ENCODE assay signal across 10 mouse cellular contexts in genomic region chr2:90915516-90915915, GRCm38 (mm10). TPM values are rescaled to one million over a fixed set of nuclear protein-coding genes. Genes with fewer than 3 reads are reported as not detected.
DNase-seq lines count a peak whose midpoint lies in the region; ATAC-seq and TF ChIP-seq lines count a peak whose summit lies in the region.
"Had no signal": no experiment of that assay in that cellular context is flagged by ENCODE, and none has a peak within 500 bp of the region (broad histone marks: within the 10 kb centered on the region; RNA-seq: fewer than 3 reads in every experiment).

No protein-coding gene starts in this region.

- TF ChIP-seq EP300 in liver, postnatal 0 days (IDR thresholded peaks at IDR 0.05; ENCODE audit: low read depth): no peak

- no peaks in the 10 kb centered on the region for H3K9me3 ChIP-seq in kidney, embryonic 15.5 days (replicated peaks)
- H3K9me3 ChIP-seq in embryonic facial prominence, embryonic 14.5 days (ENCODE audit: control insufficient read depth, low read length): no peaks in the 10 kb centered on the region
- no peaks in the 10 kb centered on the region for H3K9me3 ChIP-seq in liver, postnatal 0 days (ENCODE audit: low read length)

- no peaks in the 10 kb centered on the region for H3K27me3 ChIP-seq in kidney, embryonic 15.5 days
- no peaks in the 10 kb centered on the region for H3K27me3 ChIP-seq in embryonic facial prominence, embryonic 14.5 days (replicated peaks; ENCODE audit: control insufficient read depth, insufficient read depth, low read length)
- H3K27me3 ChIP-seq in liver, postnatal 0 days (ENCODE audit: insufficient read depth, low read length): no peaks in the 10 kb centered on the region

- no peak overlapping the region for H3K9ac ChIP-seq in kidney, embryonic 15.5 days
- H3K9ac ChIP-seq in embryonic facial prominence, embryonic 14.5 days (ENCODE audit: low read depth, low read length): peak overlapping the region; percentile 98; the same call in 1 of the 2 replicates
- H3K9ac ChIP-seq in liver, postnatal 0 days (replicated peaks): peak overlapping the region; percentile 98

- ATAC-seq in kidney, embryonic 15.5 days (replicated peaks; ENCODE audit: low FRiP score): no peak
- no peak for ATAC-seq in embryonic facial prominence, embryonic 14.5 days (ENCODE audit: low read depth)
- no peak for ATAC-seq in liver, postnatal 0 days

- WGBS in kidney, embryonic 15.5 days: 84% methylated on average over 1 of the region's 1 CpGs
- 57% methylated on average over 1 of the region's 1 CpGs for WGBS in embryonic facial prominence, embryonic 14.5 days
- WGBS in liver, postnatal 0 days (ENCODE audit: insufficient replicate concordance): 74% methylated on average over 1 of the region's 1 CpGs

- H3K4me2 ChIP-seq in kidney, embryonic 15.5 days: peak overlapping the region; percentile 86
- peak overlapping the region; percentile 88 for H3K4me2 ChIP-seq in embryonic facial prominence, embryonic 14.5 days (ENCODE audit: low read depth, low read length)
- peak overlapping the region; percentile 98 for H3K4me2 ChIP-seq in liver, postnatal 0 days (ENCODE audit: low read depth, low read length)

- peaks cover 28% of the 10 kb centered on the region for H3K4me1 ChIP-seq in kidney, embryonic 15.5 days
- H3K4me1 ChIP-seq in brown adipose tissue, adult 24 weeks (ENCODE audit: control insufficient read depth, insufficient read depth, insufficient read length, low read length): peaks cover 5% of the 10 kb centered on the region
- H3K4me1 ChIP-seq in embryonic facial prominence, embryonic 14.5 days (ENCODE audit: control insufficient read depth, insufficient read depth, low read length): peaks cover 19% of the 10 kb centered on the region
- peaks cover 13% of the 10 kb centered on the region for H3K4me1 ChIP-seq in liver, postnatal 0 days (ENCODE audit: insufficient read depth)

- no peak overlapping the region for H3K4me3 ChIP-seq in kidney, embryonic 15.5 days (replicated peaks)
- H3K4me3 ChIP-seq in brown adipose tissue, adult 24 weeks (ENCODE audit: insufficient read depth, low read depth, low read length): 0 out of 2 replicates have a peak overlapping the region, but pooled peaks have one; percentile 28
- no peak overlapping the region for H3K4me3 ChIP-seq in embryonic facial prominence, embryonic 14.5 days (ENCODE audit: low read depth, low read length)
- no peak overlapping the region for H3K4me3 ChIP-seq in liver, postnatal 0 days (ENCODE audit: low read depth, low read length)

- H3K27ac ChIP-seq in kidney, embryonic 15.5 days: peak overlapping the region; percentile 10; the same call in 1 of the 2 replicates
- no peak overlapping the region for H3K27ac ChIP-seq in brown adipose tissue, adult 24 weeks (replicated peaks; ENCODE audit: low read depth, low read length)
- no peak overlapping the region for H3K27ac ChIP-seq in embryonic facial prominence, embryonic 14.5 days (replicated peaks; ENCODE audit: low read depth, low read length)
- no peak overlapping the region for H3K27ac ChIP-seq in liver, postnatal 0 days (ENCODE audit: low read depth)

- peaks cover 42% of the 10 kb centered on the region for H3K36me3 ChIP-seq in kidney, embryonic 15.5 days
- peaks cover 41% of the 10 kb centered on the region for H3K36me3 ChIP-seq in embryonic facial prominence, embryonic 14.5 days (ENCODE audit: control insufficient read depth, insufficient read depth, low read length)
- peaks cover 22% of the 10 kb centered on the region for H3K36me3 ChIP-seq in liver, postnatal 0 days (replicated peaks; ENCODE audit: insufficient read depth, low read length)

- TF ChIP-seq CTCF in liver, postnatal 0 days (IDR thresholded peaks at IDR 0.05; ENCODE audit: low read depth): no peak

- no peak for DNase-seq in kidney, postnatal 14 days
- no peak for DNase-seq in embryonic facial prominence, embryonic 14.5 days (ENCODE audit: low spot score)
- DNase-seq in liver, postnatal 0 days: no peak
- DNase-seq in embryo, embryonic 10.5 days (ENCODE audit: low spot score): no peak
- DNase-seq in embryo, embryonic 10 days (ENCODE audit: low spot score): no peak
- DNase-seq: adrenal gland, adult 2 months; cerebellum, adult 2 months; lung, postnatal 10 days had no signal

RNA-seq across cellular contexts. Expression of gene Ndufs3, which starts 10.9 kb away (rescaled TPM):
- 232 and 236 TPM in 2 replicates for polyA plus RNA-seq in kidney, embryonic 15.5 days (2015; fragmentation: Nextera tagmentation; extraction: Ambion mirVana)
- polyA plus RNA-seq in brown adipose tissue, adult 24 weeks (2012; ENCODE audit: insufficient read depth, insufficient read length, missing spikeins): 871 and 1,187 TPM in 2 replicates
- polyA plus RNA-seq in embryonic facial prominence, embryonic 14.5 days (2014; fragmentation: Nextera tagmentation; extraction: Ambion mirVana): 203 and 206 TPM in 2 replicates
- 196 and 199 TPM in 2 replicates for polyA plus RNA-seq in liver, postnatal 0 days (2015; fragmentation: Nextera tagmentation; extraction: Ambion mirVana)

RNA-seq across cellular contexts. Expression of gene Kbtbd4, which starts 11.0 kb away (rescaled TPM):
- 39.2 and 42.4 TPM in 2 replicates for polyA plus RNA-seq in kidney, embryonic 15.5 days (2015; fragmentation: Nextera tagmentation; extraction: Ambion mirVana)
- 13.0 and 13.2 TPM in 2 replicates for polyA plus RNA-seq in brown adipose tissue, adult 24 weeks (2012; ENCODE audit: insufficient read depth, insufficient read length, missing spikeins)
- polyA plus RNA-seq in embryonic facial prominence, embryonic 14.5 days (2014; fragmentation: Nextera tagmentation; extraction: Ambion mirVana): 25.8 and 31.0 TPM in 2 replicates
- polyA plus RNA-seq in liver, postnatal 0 days (2015; fragmentation: Nextera tagmentation; extraction: Ambion mirVana): 8.7 and 9.8 TPM in 2 replicates

RNA-seq across cellular contexts. Expression of gene Celf1, which starts 24.7 kb away (rescaled TPM):
- polyA plus RNA-seq in kidney, embryonic 15.5 days (2015; fragmentation: Nextera tagmentation; extraction: Ambion mirVana): 104 and 107 TPM in 2 replicates
- 42.6 and 48.6 TPM in 2 replicates for polyA plus RNA-seq in brown adipose tissue, adult 24 weeks (2012; ENCODE audit: insufficient read depth, insufficient read length, missing spikeins)
- polyA plus RNA-seq in embryonic facial prominence, embryonic 14.5 days (2014; fragmentation: Nextera tagmentation; extraction: Ambion mirVana): 48.5 and 53.8 TPM in 2 replicates
- polyA plus RNA-seq in liver, postnatal 0 days (2015; fragmentation: Nextera tagmentation; extraction: Ambion mirVana): 26.0 and 29.4 TPM in 2 replicates

RNA-seq across cellular contexts. Expression of gene C1qtnf4, which starts 29.9 kb away (rescaled TPM):
- 9.0 and 9.2 TPM in 2 replicates for polyA plus RNA-seq in kidney, embryonic 15.5 days (2015; fragmentation: Nextera tagmentation; extraction: Ambion mirVana)
- polyA plus RNA-seq in brown adipose tissue, adult 24 weeks (2012; ENCODE audit: insufficient read depth, insufficient read length, missing spikeins): 1.6 and 1.8 TPM in 2 replicates
- polyA plus RNA-seq in embryonic facial prominence, embryonic 14.5 days (2014; fragmentation: Nextera tagmentation; extraction: Ambion mirVana): 19.9 and 22.8 TPM in 2 replicates
- 2.9 and 3.1 TPM in 2 replicates for polyA plus RNA-seq in liver, postnatal 0 days (2015; fragmentation: Nextera tagmentation; extraction: Ambion mirVana)
